Mouse (Mus musculus): Measurements from ENCODE around the gene Tph1.

Gene Tph1

DNA sequence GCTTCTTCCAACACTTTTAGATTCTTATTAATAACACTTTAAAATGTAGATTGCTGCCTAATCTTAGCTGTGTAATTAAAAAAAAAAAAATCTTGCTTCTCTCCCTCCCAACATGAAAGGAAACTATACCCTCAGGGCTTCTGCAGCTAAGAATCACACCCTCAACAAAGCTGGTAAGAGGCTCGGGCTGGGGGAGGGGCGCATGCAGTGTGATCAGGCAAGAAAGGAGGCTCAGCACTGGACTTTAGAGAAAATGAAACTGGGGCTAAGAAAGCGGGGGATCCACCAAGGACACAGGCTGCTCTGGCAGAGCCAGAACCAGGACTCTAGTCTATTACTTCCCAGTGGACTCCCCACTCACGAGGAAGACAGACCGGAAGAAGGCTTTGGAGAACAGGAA is 71.2 kb downstream of the Tph1 start:
- DNase-seq (ENCODE audit: low spot score in 2 of 2), result peak; percentile 51 to 57

DNA sequence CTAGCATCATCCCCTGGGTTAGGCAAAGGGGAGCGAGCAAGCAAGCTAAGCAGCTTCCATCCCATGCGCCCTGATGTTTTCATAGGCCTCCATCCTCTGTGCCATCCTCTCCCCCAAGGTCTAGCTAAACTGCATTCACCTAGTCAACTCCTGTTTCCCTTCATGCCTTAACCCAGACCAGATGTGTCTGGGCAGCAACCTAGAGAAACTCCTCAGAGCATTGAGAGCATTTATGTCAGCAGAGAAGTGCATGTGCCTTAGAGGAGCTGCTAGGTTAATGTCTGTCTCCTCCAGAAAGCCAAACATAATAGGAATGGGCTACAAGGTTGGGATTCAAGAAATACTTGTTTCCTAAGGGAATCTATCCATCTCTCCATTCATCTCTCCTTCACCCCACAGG is 75.3 kb downstream of the Tph1 start:
- DNase-seq (ENCODE audit: low spot score in 2 of 2), result no peak
